Mouse (Mus musculus) left cerebral cortex, adult 2 months (tissue): Measurements from ENCODE around the gene Acoxl. TPM values are rescaled to one million over a fixed set of nuclear protein-coding genes. Genes with fewer than 3 reads are reported as not detected.

Source experiments
- DNase-seq, 2 experiments: peaks; one replicate each; pipeline ENCODE4 v3.0.0; 2021 to 2022; ENCODE audit warnings: low spot score in 2 of 2, mixed read lengths in 1 of 2; ENCODE audit errors: extremely low spot score in 1 of 2
- H3K27ac ChIP-seq: fragments of 200-600 bp; 2 replicates; pipeline ENCODE4 v1.8.1; 2022
- H3K4me3 ChIP-seq: fragments of 200-600 bp; 2 replicates; pipeline ENCODE4 v1.8.1; 2022
- CTCF ChIP-seq: fragments of 200-600 bp; IDR thresholded peaks from 2 replicates; pipeline ENCODE4 v1.8.1; 2022; ENCODE audit warnings: antibody characterized with exemption, mild to moderate bottlenecking, moderate library complexity
- intact Hi-C: fragments of 180-260 bp; cut with DNase I; formaldehyde crosslinking; loops from one replicate; pipeline ENCODE4 v1.15.1; 2025
- total RNA-seq, 2 experiments: library from RNA; stranded (reverse); gene quantifications; 2 replicates each; pipeline ENCODE4 v1.2.3; 2021

Acoxl gene
- total RNA-seq, 2 experiments from 2014 or later: not detected

DNA sequence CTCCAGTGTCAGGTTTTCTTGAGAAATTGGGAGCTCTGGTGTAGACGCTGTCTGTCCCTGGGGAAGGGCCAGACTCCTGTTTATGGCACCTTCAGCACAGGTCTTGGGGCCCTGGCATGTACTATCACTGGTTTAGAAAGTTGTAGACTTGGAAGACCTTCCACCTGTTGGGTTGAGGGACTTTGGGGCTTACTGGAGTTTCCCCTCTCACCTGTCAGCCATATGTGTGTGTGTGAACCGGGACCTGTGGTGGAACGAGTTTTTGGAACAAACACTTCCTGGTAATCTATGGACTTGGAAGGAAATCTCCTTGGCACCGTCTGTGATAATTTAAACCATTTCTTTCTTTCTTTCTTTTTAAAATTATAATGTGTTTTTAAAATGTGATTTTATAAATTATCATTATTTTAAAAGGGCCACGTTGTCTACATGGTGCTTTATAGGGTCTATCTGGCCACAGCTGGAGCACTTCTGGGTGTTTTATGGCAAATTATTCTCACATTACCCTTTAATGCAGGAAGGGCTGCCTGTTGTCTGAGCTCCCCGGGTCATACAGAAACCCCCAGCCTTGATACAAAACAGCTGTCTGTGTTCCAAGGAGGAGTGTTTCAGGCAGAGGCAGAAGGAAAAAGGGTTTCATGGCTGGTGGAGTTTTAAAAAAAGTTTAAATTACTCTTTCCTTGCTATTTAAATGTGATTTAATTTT lies 68.5 kb downstream of the Acoxl start:
- Histone ChIP-seq H3K4me3 (no peak overlapping the region), H3K27ac (no peak overlapping the region)
- TF ChIP-seq CTCF: no peak
- DNase-seq: no peak
- intact Hi-C loops: no loop called here

GRCm38 (mm10) chr2:127907679-127908042 lies 69.0 kb downstream of the Acoxl start:
- H3K4me3 ChIP-seq: no peak overlapping the region

GRCm38 (mm10) chr2:127908881-127909280 lies 70.2 kb downstream of the Acoxl start:
- TF ChIP-seq CTCF: no peak

More at GRCm38 (mm10) chr2:127907679-127908042, 69.0 kb downstream of the Acoxl start:
- no peak overlapping the region for H3K27ac ChIP-seq
- no peak for DNase-seq
- intact Hi-C loops: no loop called here
- TF ChIP-seq CTCF: no peak

GRCm38 (mm10) chr2:127909790-127910189 lies 71.1 kb downstream of the Acoxl start:
- intact Hi-C loops: no loop called here
- DNase-seq: no peak
- TF ChIP-seq CTCF: no peak
- Histone ChIP-seq H3K27ac (no peak overlapping the region), H3K4me3 (no peak overlapping the region)

More at GRCm38 (mm10) chr2:127908881-127909280, 70.2 kb downstream of the Acoxl start:
- no peak for DNase-seq
- intact Hi-C loops: no loop called here
- Histone ChIP-seq H3K4me3 (no peak overlapping the region), H3K27ac (no peak overlapping the region)

DNA sequence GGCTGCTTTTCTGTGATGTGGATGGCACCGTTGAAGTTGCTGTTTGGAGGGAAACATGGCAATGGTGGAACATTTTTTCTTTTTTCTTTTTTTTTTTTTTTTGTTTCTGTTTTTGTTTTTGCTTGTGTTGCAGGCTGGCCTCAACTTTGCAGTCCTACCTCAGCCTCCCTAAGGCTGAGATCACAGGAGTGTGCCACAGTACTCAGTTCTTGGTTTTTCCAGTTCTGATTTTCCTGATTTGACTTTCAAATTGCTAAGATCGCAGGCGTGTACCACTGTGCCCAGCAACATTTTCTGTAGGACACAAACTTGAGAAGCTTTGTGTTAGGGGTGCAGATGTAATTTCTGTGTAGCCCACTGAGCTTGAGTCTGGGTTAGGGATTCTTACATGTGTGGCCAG lies 72.9 kb downstream of the Acoxl start:
- intact Hi-C loops: no loop called here
- no peak for TF ChIP-seq CTCF
- no peak for DNase-seq
- Histone ChIP-seq H3K4me3 (no peak overlapping the region), H3K27ac (no peak overlapping the region)

DNA sequence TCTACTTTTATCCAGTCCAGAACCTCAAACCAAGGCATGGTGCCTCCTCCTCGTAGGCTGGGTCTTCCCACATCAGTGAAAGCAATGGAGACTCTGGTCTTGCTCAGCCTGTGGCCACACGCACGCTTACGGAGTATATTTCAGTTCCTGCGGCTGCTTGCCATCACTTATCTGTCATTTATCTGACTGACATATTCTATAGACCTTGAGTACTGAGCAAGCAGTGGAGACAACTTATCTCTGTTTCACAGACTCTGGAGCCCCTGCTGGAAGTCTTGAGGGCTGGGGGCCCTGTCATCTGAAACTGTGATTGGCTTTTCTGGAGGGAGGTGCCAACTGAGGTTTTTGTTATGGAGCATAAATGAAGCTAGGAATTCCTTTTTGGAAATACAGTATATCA lies 75.4 kb downstream of the Acoxl start:
- TF ChIP-seq CTCF: no peak
- DNase-seq: no peak
- no peak overlapping the region for H3K4me3 ChIP-seq
- H3K27ac ChIP-seq: no peak overlapping the region
- intact Hi-C loops: no loop called here

- H3K4me3 ChIP-seq: no peak overlapping the region
- DNase-seq: no peak
- H3K27ac ChIP-seq: no peak overlapping the region
- intact Hi-C loops: no loop called here
- TF ChIP-seq CTCF: no peak
These were observed 78.2 kb downstream of the Acoxl start for GRCm38 (mm10) chr2:127916804-127917410.

GRCm38 (mm10) chr2:127919740-127920139 lies 81.1 kb downstream of the Acoxl start:
- TF ChIP-seq CTCF: no peak
- Histone ChIP-seq H3K4me3 (no peak overlapping the region), H3K27ac (no peak overlapping the region)
- no peak for DNase-seq
- intact Hi-C loops: no loop called here

DNA sequence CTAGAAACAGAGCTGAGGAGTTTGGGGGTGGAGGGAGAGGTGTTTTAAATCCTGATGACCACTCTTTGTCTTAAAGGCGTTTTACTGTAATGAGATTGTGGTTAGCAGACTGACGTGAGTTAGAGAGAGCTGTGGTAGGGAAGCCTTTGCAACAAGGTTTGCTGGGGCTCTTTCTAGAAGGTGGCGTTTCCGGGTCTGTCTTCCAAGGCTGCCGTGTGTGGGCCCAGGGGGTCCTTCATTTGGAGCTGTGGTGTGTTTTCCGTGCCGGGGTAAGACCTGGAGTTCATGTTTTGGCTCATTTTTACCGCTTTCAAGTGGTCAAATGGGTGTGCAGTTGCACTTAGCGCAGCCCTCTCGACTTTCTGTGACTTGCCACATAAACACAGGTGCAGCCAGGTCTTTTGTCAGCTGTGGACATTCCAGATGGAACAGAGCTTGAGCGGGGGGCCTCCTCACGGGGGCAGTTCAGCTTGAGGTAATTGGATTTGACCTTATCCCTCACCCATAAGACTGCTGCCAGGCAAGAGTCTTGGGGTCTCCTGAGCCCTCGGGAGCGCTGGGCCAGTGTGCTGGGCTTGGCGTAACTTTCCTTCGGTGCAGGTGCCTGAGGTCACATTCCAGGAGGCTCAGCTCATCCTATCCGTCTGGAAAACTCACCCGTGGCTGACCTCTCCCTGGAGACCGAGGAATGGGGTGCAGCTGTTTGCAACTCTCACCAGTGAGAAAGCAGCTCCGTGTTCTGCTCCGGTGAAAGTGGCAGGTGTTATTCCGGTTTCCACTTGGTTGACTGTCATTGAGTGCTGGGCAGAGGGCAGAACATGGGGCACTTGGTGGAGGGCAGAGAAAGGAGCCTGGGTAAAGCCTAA lies 83.6 kb downstream of the Acoxl start:
- no peak overlapping the region for H3K27ac ChIP-seq

GRCm38 (mm10) chr2:127923077-127923680 lies 84.5 kb downstream of the Acoxl start:
- no peak overlapping the region for H3K4me3 ChIP-seq
- DNase-seq: no peak
- no peak for TF ChIP-seq CTCF
- intact Hi-C loops: no loop called here
- H3K27ac ChIP-seq: no peak overlapping the region

More for the DNA sequence above, 83.6 kb downstream of the Acoxl start:
- DNase-seq: no peak
- no peak for TF ChIP-seq CTCF
- intact Hi-C loops: no loop called here
- no peak overlapping the region for H3K4me3 ChIP-seq

- DNase-seq: no peak
- intact Hi-C loops: no loop called here
- no peak for TF ChIP-seq CTCF
- no peak overlapping the region for H3K27ac ChIP-seq
- no peak overlapping the region for H3K4me3 ChIP-seq
These were observed 88.1 kb downstream of the Acoxl start for GRCm38 (mm10) chr2:127926679-127927324.
